Mouse (Mus musculus) stomach, embryonic 14.5 days (tissue): Measurements from ENCODE around the gene Tcap. TPM values are rescaled to one million over a fixed set of nuclear protein-coding genes. Genes with fewer than 3 reads are reported as not detected.

Experiments
- ATAC-seq: fragments of 200-750 bp; cut with Nextera tagmentation; 2 replicates; pipeline ENCODE4 v1.8.0; 2017; ENCODE audit warnings: low read depth, moderate TSS enrichment; ENCODE audit not compliant: insufficient number of reproducible peaks, insufficient read depth, low FRiP score
- H3K27ac ChIP-seq: fragments of 300-500 bp; sonication (generic); 2 replicates; pipeline ENCODE4 v1.5.1; 2014; ENCODE audit warnings: mild to moderate bottlenecking, low read length, moderate library complexity, mixed read lengths
- H3K27me3 ChIP-seq: fragments of 300-500 bp; sonication (generic); 2 replicates; pipeline ENCODE4 v1.6.1; 2014; ENCODE audit warnings: low read length, control low read depth, mixed read lengths; ENCODE audit not compliant: control insufficient read depth, insufficient read depth
- H3K36me3 ChIP-seq: fragments of 300-500 bp; sonication (generic); 2 replicates; pipeline ENCODE4 v1.6.1; 2014; ENCODE audit warnings: mild to moderate bottlenecking, control low read depth, low read length, moderate library complexity, mixed read lengths; ENCODE audit not compliant: control insufficient read depth, insufficient read depth
- H3K4me1 ChIP-seq: fragments of 300-500 bp; sonication (generic); 2 replicates; pipeline ENCODE4 v1.6.1; 2014; ENCODE audit warnings: low read length, control low read depth, mixed read lengths; ENCODE audit not compliant: control insufficient read depth, insufficient read depth
- H3K4me2 ChIP-seq: fragments of 300-500 bp; sonication (generic); replicated peaks from 2 replicates; pipeline ENCODE4 v1.6.1; 2014; ENCODE audit warnings: low read depth, low read length, control low read depth
- H3K4me3 ChIP-seq: fragments of 300-500 bp; sonication (generic); 2 replicates; pipeline ENCODE4 v1.5.1; 2014; ENCODE audit warnings: low read depth, low read length, control low read depth
- H3K9ac ChIP-seq: fragments of 300-500 bp; sonication (generic); replicated peaks from 2 replicates; pipeline ENCODE4 v1.6.1; 2014; ENCODE audit warnings: low read depth, mild to moderate bottlenecking, control low read depth, low read length, moderate library complexity, mixed read lengths
- H3K9me3 ChIP-seq: fragments of 300-500 bp; sonication (generic); 2 replicates; pipeline ENCODE4 v1.6.1; 2016; ENCODE audit warnings: low read depth, low read length, control low read depth; ENCODE audit not compliant: control insufficient read depth
- WGBS: fragments of 180-500 bp; shearing (Covaris S2); extraction: QIAGEN DNeasy Blood & Tissue Kit; methylation state at CpG from one replicate; pipeline ENCODE4 v1.1.7; 2014; 5-methylcytosine and 5-hydroxymethylcytosine counted together
- polyA plus RNA-seq: library from polyadenylated mRNA; unstranded; fragments of >200 nt; fragmentation: Nextera tagmentation; extraction: Ambion mirVana; gene quantifications from 2 replicates; pipeline ENCODE4 v1.2.1, GENCODE M21; 2014

The Tcap gene
- polyA plus RNA-seq, 1 experiment from 2014 or later = 0.27 TPM

DNA sequence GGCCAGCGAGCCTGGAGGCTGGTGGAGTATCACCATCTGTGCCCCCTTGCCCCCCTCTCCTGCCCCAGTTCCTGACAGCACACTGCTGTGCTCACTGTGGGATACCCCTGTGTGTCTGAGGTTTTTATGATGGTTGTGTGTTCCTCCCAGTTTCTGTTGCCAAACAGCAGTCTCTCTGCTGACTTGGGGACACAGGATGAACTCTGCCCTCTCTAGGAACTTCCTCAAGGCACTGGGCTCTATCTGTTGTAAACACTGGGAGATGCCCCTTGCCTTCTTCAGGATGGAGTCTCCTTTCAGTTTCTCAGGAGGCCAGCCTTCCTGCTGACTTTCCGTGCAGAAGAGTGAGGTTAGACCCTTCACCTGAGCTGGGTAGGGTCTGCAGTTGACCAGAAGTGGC, 30.6 kb downstream of the Tcap start:
- no peaks in the 10 kb centered on the region for H3K27me3 ChIP-seq
- peaks cover 40% of the 10 kb centered on the region for H3K4me1 ChIP-seq
- peak overlapping the region; percentile 68 for H3K4me2 ChIP-seq
- H3K4me3 ChIP-seq = peak overlapping the region; percentile 90
- WGBS = 24% methylated on average over 2 of the region's 2 CpGs
- ATAC-seq = no peak
- H3K9ac ChIP-seq = no peak overlapping the region
- no peak overlapping the region for H3K27ac ChIP-seq
- no peaks in the 10 kb centered on the region for H3K9me3 ChIP-seq
- no peaks in the 10 kb centered on the region for H3K36me3 ChIP-seq

- H3K9me3 ChIP-seq = no peaks in the 10 kb centered on the region
- no peak overlapping the region for H3K4me2 ChIP-seq
- WGBS = 68% methylated on average over 1 of the region's 1 CpGs
- no peak for ATAC-seq
- H3K27me3 ChIP-seq = no peaks in the 10 kb centered on the region
- H3K9ac ChIP-seq = no peak overlapping the region
- H3K4me1 ChIP-seq = peaks cover 30% of the 10 kb centered on the region
- peaks cover 16% of the 10 kb centered on the region for H3K36me3 ChIP-seq
- no peak overlapping the region for H3K27ac ChIP-seq
- no peak overlapping the region for H3K4me3 ChIP-seq
Observed at GRCm38 (mm10) chr11:98417074-98417473, 33.5 kb downstream of the Tcap start.

DNA sequence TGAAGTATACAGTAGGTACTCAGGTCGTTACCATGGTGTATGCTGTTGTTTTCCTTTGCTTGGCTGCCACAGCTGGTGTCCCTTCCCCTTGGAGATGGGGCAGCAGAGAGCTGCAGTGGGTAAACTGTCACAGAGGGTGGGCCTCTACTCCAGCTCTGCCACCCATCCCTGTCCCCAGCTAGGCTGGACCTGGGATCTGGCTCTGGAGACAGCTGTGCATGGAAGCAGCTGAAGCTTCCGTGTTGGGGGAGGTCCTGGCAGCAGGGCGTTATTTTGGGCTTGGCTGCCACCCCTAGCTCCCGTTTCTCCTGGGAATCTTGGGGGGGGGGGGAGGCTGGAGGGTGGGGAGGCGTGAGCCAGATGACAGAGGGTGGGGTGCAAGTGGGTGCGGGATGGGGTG, 34.7 kb downstream of the Tcap start:
- no peaks in the 10 kb centered on the region for H3K9me3 ChIP-seq
- no peak for ATAC-seq
- no peak overlapping the region for H3K9ac ChIP-seq
- WGBS = 56% methylated on average over 6 of the region's 6 CpGs
- H3K4me1 ChIP-seq = peaks cover 30% of the 10 kb centered on the region
- H3K27me3 ChIP-seq = no peaks in the 10 kb centered on the region
- H3K4me2 ChIP-seq = no peak overlapping the region
- no peak overlapping the region for H3K27ac ChIP-seq
- H3K36me3 ChIP-seq = peaks cover 24% of the 10 kb centered on the region
- H3K4me3 ChIP-seq = no peak overlapping the region

DNA sequence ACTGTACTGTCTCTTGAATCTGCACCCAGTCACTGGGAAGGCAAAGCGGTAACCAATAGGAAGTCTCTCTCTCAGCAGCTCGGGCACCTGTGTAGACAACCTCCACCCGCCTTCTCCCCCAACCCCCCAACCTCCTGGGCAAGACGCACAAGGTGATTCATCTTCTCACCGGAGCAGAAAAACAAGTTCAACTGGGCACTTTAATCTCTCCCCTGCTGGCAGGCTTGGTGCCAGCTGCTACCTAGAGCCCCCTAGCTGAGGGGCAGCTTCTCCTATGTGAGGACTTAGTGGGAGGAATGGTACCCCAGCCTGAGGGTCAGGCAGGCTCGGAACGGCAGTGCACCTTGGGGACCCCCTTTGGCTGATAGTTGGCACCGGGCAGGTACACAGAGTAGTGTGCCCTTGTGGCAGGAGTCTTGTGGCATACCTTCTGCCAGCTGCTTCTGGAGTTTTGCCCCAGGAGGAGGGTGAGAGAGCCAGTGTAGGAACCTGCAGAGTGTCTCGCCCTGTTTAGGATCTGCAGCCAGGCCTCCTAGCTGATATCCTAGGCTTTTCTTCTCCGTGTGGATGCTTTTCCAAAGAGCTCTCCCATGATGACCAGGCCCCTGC, 35.4 kb downstream of the Tcap start:
- no peak for ATAC-seq
- H3K9ac ChIP-seq = no peak overlapping the region

GRCm38 (mm10) chr11:98426592-98426991, 43.0 kb downstream of the Tcap start:
- Histone ChIP-seq H3K27ac (no peak overlapping the region), H3K9ac (no peak overlapping the region), H3K9me3 (no peaks in the 10 kb centered on the region), H3K4me2 (no peak overlapping the region), H3K4me3 (no peak overlapping the region), H3K4me1 (no peaks in the 10 kb centered on the region), H3K27me3 (no peaks in the 10 kb centered on the region), H3K36me3 (peaks cover 61% of the 10 kb centered on the region)
- WGBS = 94% methylated on average over 7 of the region's 7 CpGs
- ATAC-seq = no peak

More for the DNA sequence above, 35.4 kb downstream of the Tcap start:
- Histone ChIP-seq H3K27ac (no peak overlapping the region), H3K4me1 (peaks cover 23% of the 10 kb centered on the region), H3K9me3 (no peaks in the 10 kb centered on the region), H3K27me3 (no peaks in the 10 kb centered on the region), H3K36me3 (peaks cover 26% of the 10 kb centered on the region), H3K4me3 (no peak overlapping the region), H3K4me2 (no peak overlapping the region)
- WGBS = 74% methylated on average over 10 of the region's 10 CpGs

DNA sequence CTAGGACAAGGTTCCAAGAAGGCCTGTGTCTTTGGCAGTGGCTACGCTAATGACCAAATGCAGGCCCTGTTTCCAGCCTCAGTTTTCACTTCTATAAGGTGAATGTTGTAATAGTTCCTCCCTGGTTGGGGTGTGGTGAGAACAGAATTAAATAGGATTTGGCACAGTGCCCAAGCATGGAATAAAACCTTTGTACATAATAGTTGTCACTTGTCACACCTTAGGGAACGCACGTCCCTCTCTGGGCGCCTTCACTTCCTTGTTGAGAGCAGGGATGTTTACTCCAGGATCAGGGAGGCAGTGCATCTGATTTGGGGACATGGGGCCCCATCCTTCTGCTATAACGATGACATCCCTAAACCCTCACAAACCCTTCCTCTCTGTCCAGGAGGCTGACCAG, 44.8 kb downstream of the Tcap start:
- H3K4me3 ChIP-seq = no peak overlapping the region
- H3K36me3 ChIP-seq = peaks cover 63% of the 10 kb centered on the region
- no peaks in the 10 kb centered on the region for H3K4me1 ChIP-seq
- no peak for ATAC-seq
- no peak overlapping the region; the same call in 1 of the 2 replicates for H3K27ac ChIP-seq
- no peak overlapping the region for H3K9ac ChIP-seq
- H3K27me3 ChIP-seq = no peaks in the 10 kb centered on the region
- H3K9me3 ChIP-seq = no peaks in the 10 kb centered on the region
- WGBS = 83% methylated on average over 5 of the region's 5 CpGs
- H3K4me2 ChIP-seq = no peak overlapping the region

- no peak overlapping the region for H3K4me2 ChIP-seq
- 85% methylated on average over 9 of the region's 9 CpGs for WGBS
- no peaks in the 10 kb centered on the region for H3K4me1 ChIP-seq
- no peak overlapping the region for H3K4me3 ChIP-seq
- no peaks in the 10 kb centered on the region for H3K9me3 ChIP-seq
- no peak overlapping the region for H3K9ac ChIP-seq
- peaks cover 75% of the 10 kb centered on the region for H3K36me3 ChIP-seq
- ATAC-seq = no peak
- no peak overlapping the region for H3K27ac ChIP-seq
- H3K27me3 ChIP-seq = no peaks in the 10 kb centered on the region
Observed at GRCm38 (mm10) chr11:98431743-98432502, 48.3 kb downstream of the Tcap start.
